Mouse (Mus musculus) embryo, embryonic 9.5 days (tissue): ENCODE measurements around the gene Abcg8.
A peak's percentile ranks its signal among the peaks of the same experiment; 100 is the strongest.

Source experiments
- DNase-seq: peaks from one replicate; pipeline ENCODE4 v3.0.0-alpha.2; 2017; ENCODE audit errors: extremely low spot score

Abcg8 gene

GRCm38 (mm10) chr17:84709403-84709851 is 33.3 kb downstream of the Abcg8 start:
- DNase-seq, result peak; percentile 25

GRCm38 (mm10) chr17:84713563-84714164 is 37.6 kb downstream of the Abcg8 start:
- no peak for DNase-seq

GRCm38 (mm10) chr17:84714930-84715329 is 38.8 kb downstream of the Abcg8 start:
- no peak for DNase-seq

- no peak for DNase-seq
These were observed 40.3 kb downstream of the Abcg8 start for GRCm38 (mm10) chr17:84716252-84716872.

GRCm38 (mm10) chr17:84717416-84717815 is 41.3 kb downstream of the Abcg8 start:
- no peak for DNase-seq

- no peak for DNase-seq
These were observed 43.0 kb downstream of the Abcg8 start for GRCm38 (mm10) chr17:84719105-84719504.

- no peak for DNase-seq
These were observed 47.9 kb downstream of the Abcg8 start for GRCm38 (mm10) chr17:84724028-84724427.

GRCm38 (mm10) chr17:84725163-84725562 is 49.1 kb downstream of the Abcg8 start:
- DNase-seq, result no peak

- DNase-seq, result no peak
These were observed 52.3 kb downstream of the Abcg8 start for GRCm38 (mm10) chr17:84728201-84728911.

- no peak for DNase-seq
These were observed 53.0 kb downstream of the Abcg8 start for GRCm38 (mm10) chr17:84729140-84729539.

GRCm38 (mm10) chr17:84731361-84731760 is 55.3 kb downstream of the Abcg8 start:
- DNase-seq, result no peak

GRCm38 (mm10) chr17:84732612-84733011 is 56.5 kb downstream of the Abcg8 start:
- no peak for DNase-seq

GRCm38 (mm10) chr17:84736719-84737118 is 60.6 kb downstream of the Abcg8 start:
- DNase-seq, result peak; percentile 44

GRCm38 (mm10) chr17:84738073-84738797 is 62.1 kb downstream of the Abcg8 start:
- no peak for DNase-seq

- DNase-seq, result no peak
These were observed 68.2 kb downstream of the Abcg8 start for GRCm38 (mm10) chr17:84744256-84744655.

GRCm38 (mm10) chr17:84745001-84745400 is 68.9 kb downstream of the Abcg8 start:
- DNase-seq, result no peak

- DNase-seq, result no peak
These were observed 71.1 kb downstream of the Abcg8 start for GRCm38 (mm10) chr17:84747212-84747611.

- DNase-seq, result no peak
These were observed 72.1 kb downstream of the Abcg8 start for GRCm38 (mm10) chr17:84748152-84748682.

GRCm38 (mm10) chr17:84749297-84749696 is 73.2 kb downstream of the Abcg8 start:
- DNase-seq, result no peak
